Mouse (Mus musculus) embryonic facial prominence, embryonic 11.5 days (tissue): ENCODE data around the gene Svs5. TPM values are rescaled to one million over a fixed set of nuclear protein-coding genes. Genes with fewer than 3 reads are reported as not detected.

Experiments used
- ATAC-seq: fragments of 200-750 bp; cut with Nextera tagmentation; replicated peaks from 2 replicates; pipeline ENCODE4 v1.8.0; 2017; ENCODE audit warnings: low read depth; ENCODE audit not compliant: insufficient number of reproducible peaks, low FRiP score, low TSS enrichment
- DNase-seq: peaks from one replicate; pipeline ENCODE4 v3.0.0-alpha.2; 2015; ENCODE audit warnings: low spot score
- H3K27ac ChIP-seq: fragments of 300-500 bp; sonication (generic); replicated peaks from 2 replicates; pipeline ENCODE4 v1.5.1; 2014; ENCODE audit warnings: mild to moderate bottlenecking, low read depth, low read length, control low read depth
- H3K27me3 ChIP-seq: fragments of 300-500 bp; sonication (generic); 2 replicates; pipeline ENCODE4 v1.6.1; 2014; ENCODE audit warnings: mild to moderate bottlenecking, low read length, moderate library complexity, mixed read lengths; ENCODE audit not compliant: control insufficient read depth, insufficient read depth
- H3K36me3 ChIP-seq: fragments of 300-500 bp; sonication (generic); replicated peaks from 2 replicates; pipeline ENCODE4 v1.6.1; 2014; ENCODE audit warnings: low read depth, mild to moderate bottlenecking, low read length, moderate library complexity, mixed read lengths; ENCODE audit not compliant: control insufficient read depth, insufficient read depth
- H3K4me1 ChIP-seq: fragments of 300-500 bp; sonication (generic); 2 replicates; pipeline ENCODE4 v1.6.1; 2014; ENCODE audit warnings: low read length, mixed read lengths; ENCODE audit not compliant: control insufficient read depth, insufficient read depth
- H3K4me2 ChIP-seq: fragments of 300-500 bp; sonication (generic); 2 replicates; pipeline ENCODE4 v1.6.1; 2014; ENCODE audit warnings: low read depth, mild to moderate bottlenecking, control low read depth, low read length, moderate library complexity
- H3K4me3 ChIP-seq: fragments of 300-500 bp; sonication (generic); 2 replicates; pipeline ENCODE4 v1.5.1; 2014; ENCODE audit warnings: low read depth, low read length, control low read depth
- H3K9ac ChIP-seq: fragments of 300-500 bp; sonication (generic); replicated peaks from 2 replicates; pipeline ENCODE4 v1.6.1; 2014; ENCODE audit warnings: mild to moderate bottlenecking, control low read depth, low read length
- H3K9me3 ChIP-seq: fragments of 300-500 bp; sonication (generic); replicated peaks from 2 replicates; pipeline ENCODE4 v1.6.1; 2016; ENCODE audit warnings: mild to moderate bottlenecking, low read length, inconsistent platforms, mixed read lengths; ENCODE audit not compliant: control insufficient read depth
- WGBS: fragments of 180-500 bp; shearing (Covaris S2); extraction: QIAGEN DNeasy Blood & Tissue Kit; methylation state at CpG from one replicate; pipeline ENCODE4 v1.1.7; 2014; 5-methylcytosine and 5-hydroxymethylcytosine counted together
- polyA plus RNA-seq: library from polyadenylated mRNA; unstranded; fragments of >200 nt; fragmentation: Nextera tagmentation; extraction: Ambion mirVana; gene quantifications from 2 replicates; pipeline ENCODE4 v1.2.1, GENCODE M21; 2014

Gene Svs5
- polyA plus RNA-seq, 1 experiment from 2014 or later: not detected

DNA sequence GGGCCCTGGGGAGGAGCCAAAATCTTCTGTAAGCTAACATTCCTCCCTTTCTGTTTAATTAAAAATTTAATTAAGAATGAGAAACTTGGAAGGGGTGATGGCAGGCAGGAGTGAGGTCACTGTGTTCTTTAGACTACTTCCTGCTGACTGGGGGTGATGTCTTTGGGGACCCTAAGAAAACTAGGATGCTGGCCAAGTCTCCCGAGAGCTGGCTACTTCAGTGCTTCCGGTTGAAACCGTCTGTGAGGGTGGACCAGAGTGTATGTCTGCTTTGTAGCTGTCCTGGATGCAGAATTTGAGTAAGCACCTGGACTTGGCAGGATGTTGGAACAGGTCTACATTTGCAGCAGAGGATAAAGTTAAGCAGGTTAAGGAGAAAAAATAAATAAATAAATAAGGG is 34.4 kb downstream of the Svs5 start:
- no peak for ATAC-seq
- Histone ChIP-seq H3K4me3 (no peak overlapping the region), H3K9ac (no peak overlapping the region), H3K4me2 (no peak overlapping the region), H3K36me3 (no peaks in the 10 kb centered on the region), H3K27me3 (no peaks in the 10 kb centered on the region), H3K27ac (no peak overlapping the region), H3K4me1 (no peaks in the 10 kb centered on the region), H3K9me3 (no peaks in the 10 kb centered on the region)
- 64% methylated on average over 3 of the region's 3 CpGs for WGBS
- DNase-seq: no peak

DNA sequence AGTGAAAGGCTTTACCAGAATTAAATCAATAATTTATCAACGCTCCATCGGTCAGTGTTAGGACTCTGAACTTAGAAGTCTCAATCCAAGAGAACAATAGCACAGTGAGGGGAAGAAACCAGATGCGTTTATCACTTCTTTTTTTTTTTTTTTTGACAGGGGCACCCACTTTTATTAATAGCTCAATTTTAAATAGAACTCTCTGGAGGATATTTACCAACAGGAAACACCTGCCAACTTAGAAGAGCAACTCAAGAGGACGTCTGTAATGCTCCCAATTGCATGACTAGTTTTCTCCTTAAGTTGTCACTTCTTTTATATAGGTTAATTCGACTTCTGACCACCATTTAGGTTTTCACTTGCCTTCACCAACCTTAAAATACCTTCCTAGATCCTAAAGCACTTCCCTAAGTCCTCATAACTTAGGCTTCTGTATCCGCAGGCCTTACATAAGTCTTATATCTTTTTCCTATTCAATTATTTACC is 36.1 kb downstream of the Svs5 start:
- Histone ChIP-seq H3K27ac (no peak overlapping the region), H3K4me2 (no peak overlapping the region), H3K4me1 (no peaks in the 10 kb centered on the region), H3K9ac (no peak overlapping the region), H3K36me3 (no peaks in the 10 kb centered on the region), H3K27me3 (no peaks in the 10 kb centered on the region), H3K9me3 (no peaks in the 10 kb centered on the region), H3K4me3 (no peak overlapping the region)
- 80% methylated on average over 6 of the region's 6 CpGs for WGBS
- DNase-seq (no peak), ATAC-seq (no peak)

DNA sequence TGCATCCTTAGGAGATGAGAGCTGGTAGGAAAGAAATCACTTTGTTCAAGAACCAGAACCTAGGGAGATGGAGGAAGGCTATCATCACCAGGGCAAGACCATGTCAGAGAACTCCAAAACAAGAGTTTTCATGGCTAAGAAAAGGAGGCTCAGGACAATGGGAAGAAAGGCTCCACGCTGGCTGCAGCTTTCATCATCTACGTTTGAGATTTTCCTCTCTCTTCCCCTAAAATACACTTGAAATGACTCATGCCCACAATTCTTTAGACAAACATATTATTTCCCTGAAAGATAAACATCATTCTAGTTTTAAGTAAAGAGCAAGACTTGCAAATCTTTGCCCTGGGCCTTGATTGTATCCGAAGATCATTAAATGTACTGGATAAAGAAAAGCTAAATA is 38.8 kb downstream of the Svs5 start:
- Histone ChIP-seq H3K4me1 (no peaks in the 10 kb centered on the region), H3K27ac (no peak overlapping the region), H3K36me3 (no peaks in the 10 kb centered on the region), H3K9ac (no peak overlapping the region), H3K9me3 (no peaks in the 10 kb centered on the region), H3K4me3 (no peak overlapping the region), H3K4me2 (no peak overlapping the region), H3K27me3 (no peaks in the 10 kb centered on the region)
- DNase-seq (no peak), ATAC-seq (no peak)
- 85% methylated on average over 3 of the region's 3 CpGs for WGBS

DNA sequence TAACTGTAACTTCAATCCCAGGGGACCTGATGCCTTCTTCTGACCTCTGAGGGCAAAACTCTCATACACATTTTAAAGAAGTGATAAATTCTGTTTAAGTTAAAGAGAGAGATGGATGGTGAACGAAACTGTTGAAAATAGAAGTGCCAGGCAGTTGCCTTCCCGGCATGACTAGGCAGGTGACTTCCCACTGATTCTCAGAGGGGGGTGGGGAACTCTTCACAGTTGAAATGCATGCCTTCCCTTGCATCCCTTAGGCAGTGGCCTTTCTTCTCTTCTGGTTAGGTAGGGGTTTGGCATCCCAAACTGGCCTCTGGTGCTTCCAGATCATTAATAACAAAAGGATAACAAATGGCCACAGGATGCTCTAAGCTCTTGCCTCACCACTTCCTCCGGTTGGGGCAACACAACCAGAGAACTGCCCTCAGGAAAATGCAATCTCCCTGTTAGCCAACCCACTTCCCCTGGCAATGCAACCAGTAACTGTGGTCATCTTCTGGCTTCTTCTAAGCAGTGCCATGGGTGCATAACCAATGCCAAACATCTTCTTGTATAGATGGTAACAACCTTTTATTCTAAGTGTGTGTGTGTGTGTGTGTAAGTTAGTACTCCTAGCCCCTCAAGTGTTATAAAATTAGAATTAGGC is 40.0 kb downstream of the Svs5 start:
- Histone ChIP-seq H3K9ac (no peak overlapping the region), H3K27me3 (no peaks in the 10 kb centered on the region), H3K27ac (no peak overlapping the region), H3K9me3 (no peaks in the 10 kb centered on the region), H3K4me2 (no peak overlapping the region), H3K4me1 (no peaks in the 10 kb centered on the region), H3K4me3 (no peak overlapping the region), H3K36me3 (no peaks in the 10 kb centered on the region)
- ATAC-seq: no peak
- 26% methylated on average over 3 of the region's 3 CpGs for WGBS
- no peak for DNase-seq

GRCm38 (mm10) chr2:164373187-164373586 is 40.6 kb downstream of the Svs5 start:
- WGBS: 73% methylated on average over 4 of the region's 4 CpGs

GRCm38 (mm10) chr2:164377478-164378426 is 45.2 kb downstream of the Svs5 start:
- no peaks in the 10 kb centered on the region for H3K27me3 ChIP-seq
- WGBS: 85% methylated on average over 15 of the region's 15 CpGs
- no peaks in the 10 kb centered on the region for H3K9me3 ChIP-seq
- H3K4me3 ChIP-seq: no peak overlapping the region
- no peak overlapping the region for H3K27ac ChIP-seq
- no peaks in the 10 kb centered on the region for H3K36me3 ChIP-seq
- DNase-seq: no peak
- ATAC-seq: no peak
- H3K4me2 ChIP-seq: no peak overlapping the region
- H3K4me1 ChIP-seq: no peaks in the 10 kb centered on the region
- no peak overlapping the region for H3K9ac ChIP-seq

More at GRCm38 (mm10) chr2:164373187-164373586, 40.6 kb downstream of the Svs5 start:
- H3K4me2 ChIP-seq: no peak overlapping the region
- no peak overlapping the region for H3K4me3 ChIP-seq
- H3K9me3 ChIP-seq: no peaks in the 10 kb centered on the region
- H3K27ac ChIP-seq: no peak overlapping the region
- ATAC-seq: no peak
- H3K4me1 ChIP-seq: no peaks in the 10 kb centered on the region
- H3K27me3 ChIP-seq: no peaks in the 10 kb centered on the region
- no peak for DNase-seq
- H3K9ac ChIP-seq: no peak overlapping the region
- no peaks in the 10 kb centered on the region for H3K36me3 ChIP-seq

GRCm38 (mm10) chr2:164381726-164382125 is 49.2 kb downstream of the Svs5 start:
- H3K27ac ChIP-seq: no peak overlapping the region
- H3K9ac ChIP-seq: no peak overlapping the region
- H3K27me3 ChIP-seq: no peaks in the 10 kb centered on the region
- H3K4me1 ChIP-seq: 0 out of 2 replicates have a peak, but pooled peaks cover 3% of the 10 kb centered on the region
- ATAC-seq (no peak), DNase-seq (no peak)
- no peaks in the 10 kb centered on the region for H3K36me3 ChIP-seq
- WGBS: 71% methylated on average over 8 of the region's 8 CpGs
- H3K4me2 ChIP-seq: no peak overlapping the region
- H3K9me3 ChIP-seq: no peaks in the 10 kb centered on the region
- H3K4me3 ChIP-seq: no peak overlapping the region

DNA sequence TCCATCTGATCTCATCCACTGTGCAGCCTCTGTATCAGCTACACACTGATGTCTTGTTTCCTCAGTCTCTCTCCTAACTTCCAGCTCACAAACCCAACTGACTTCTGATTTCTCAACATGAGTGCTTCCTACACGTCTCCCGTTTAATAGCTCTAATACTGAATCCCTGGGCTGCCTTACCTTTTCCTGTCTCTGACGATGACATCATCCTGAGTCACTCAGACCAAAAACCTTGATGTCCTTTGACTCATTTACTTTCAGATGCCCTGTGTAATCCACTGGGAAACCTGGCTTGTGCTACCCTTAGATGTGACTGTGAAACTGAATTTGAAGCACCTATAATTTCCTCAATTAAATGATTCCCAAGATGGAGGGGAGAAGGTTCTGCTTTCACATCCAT is 50.4 kb downstream of the Svs5 start:
- ATAC-seq (no peak), DNase-seq (no peak)
- no peak overlapping the region for H3K9ac ChIP-seq
- H3K9me3 ChIP-seq: no peaks in the 10 kb centered on the region
- no peaks in the 10 kb centered on the region for H3K27me3 ChIP-seq
- H3K4me2 ChIP-seq: no peak overlapping the region
- 85% methylated on average over 3 of the region's 3 CpGs for WGBS
- H3K4me1 ChIP-seq: 0 out of 2 replicates have a peak, but pooled peaks cover 3% of the 10 kb centered on the region
- H3K36me3 ChIP-seq: no peaks in the 10 kb centered on the region
- no peak overlapping the region for H3K27ac ChIP-seq
- no peak overlapping the region for H3K4me3 ChIP-seq
